Mouse (Mus musculus) kidney, adult 18-20 months (tissue): ENCODE results near the gene Cks1b.
"Not testable (repeated sequence)": the region's sequence is repeated elsewhere in the genome, so short reads cannot be mapped to it uniquely, and the experiment has no call there.

Source experiments
- DNase-seq: peaks from one replicate; pipeline ENCODE4 v3.0.0; 2021

Gene Cks1b

GRCm38 (mm10) chr3:89418170-89418860 lies at the start of gene Cks1b, which contains the start of gene Shc1:
Gene Cks1b (minus strand): TSS chr3:89418383.
Gene Shc1 (plus strand): TSS chr3:89418443.
- DNase-seq: peak; percentile 90

- DNase-seq: peak; percentile 95
Observed at GRCm38 (mm10) chr3:89458965-89459807, 41.0 kb upstream of the Cks1b start.

DNA sequence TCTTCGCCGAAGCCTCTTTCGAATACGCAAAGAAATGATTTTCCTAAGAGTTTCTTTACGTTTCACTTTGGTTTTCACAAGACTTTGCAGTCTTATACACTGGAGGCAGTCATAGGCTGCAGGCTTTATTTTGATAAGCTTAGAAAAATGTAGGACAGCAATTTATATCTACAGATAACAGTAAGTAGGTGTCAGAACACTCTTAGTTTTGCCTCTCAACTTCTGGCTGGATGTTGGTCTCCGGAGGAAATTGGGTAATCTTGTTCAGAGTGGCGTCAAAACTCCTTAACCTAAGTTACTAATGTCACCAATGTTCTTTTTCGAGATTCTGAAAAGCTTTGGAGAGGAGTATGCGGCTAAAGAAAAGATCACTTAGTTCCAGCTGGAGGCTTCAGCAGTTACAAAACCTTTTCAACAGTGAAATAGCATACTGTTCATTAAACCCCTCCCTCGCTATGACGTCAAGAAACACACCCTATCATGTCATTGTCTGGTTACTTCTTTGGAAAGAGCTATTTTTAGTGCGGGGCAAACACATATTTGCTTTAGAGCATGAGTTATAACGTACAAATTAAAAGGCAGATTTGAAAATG lies 40.3 kb upstream of the Cks1b start:
- DNase-seq: no peak

- DNase-seq: peak; percentile 80
Observed at GRCm38 (mm10) chr3:89456726-89457665, 38.8 kb upstream of the Cks1b start.

- DNase-seq: no peak
Observed at GRCm38 (mm10) chr3:89455786-89456285, 37.7 kb upstream of the Cks1b start.

- DNase-seq: no peak
Observed at GRCm38 (mm10) chr3:89454401-89455177, 36.4 kb upstream of the Cks1b start, which contains the start of gene Pmvk. Gene Pmvk (plus strand): TSS chr3:89454541.

DNA sequence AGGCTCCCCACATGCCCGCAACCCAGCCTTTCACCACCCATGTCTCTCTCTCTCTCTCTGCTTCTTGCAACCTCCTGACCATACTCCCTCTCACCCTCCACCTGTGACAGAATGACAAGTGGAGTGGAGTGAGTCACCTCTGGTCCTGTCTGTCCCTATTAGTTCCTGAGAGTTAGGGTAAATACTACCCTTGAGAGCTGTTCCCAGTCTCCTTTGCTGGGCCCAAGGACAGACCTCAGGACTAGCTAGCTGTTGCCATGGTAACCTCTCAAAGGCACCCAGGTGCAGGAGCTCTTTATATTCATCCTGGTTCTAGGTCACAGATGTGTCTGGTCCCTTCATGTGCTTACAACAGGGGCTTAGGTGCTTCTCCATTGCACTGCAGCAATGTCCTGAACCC lies 33.7 kb upstream of the Cks1b start:
- no peak for DNase-seq

- peak; percentile 80 for DNase-seq
Observed at GRCm38 (mm10) chr3:89449541-89449940, 31.4 kb upstream of the Cks1b start.

- DNase-seq: peak; percentile 61
Observed at GRCm38 (mm10) chr3:89448720-89449537, 30.7 kb upstream of the Cks1b start.

DNA sequence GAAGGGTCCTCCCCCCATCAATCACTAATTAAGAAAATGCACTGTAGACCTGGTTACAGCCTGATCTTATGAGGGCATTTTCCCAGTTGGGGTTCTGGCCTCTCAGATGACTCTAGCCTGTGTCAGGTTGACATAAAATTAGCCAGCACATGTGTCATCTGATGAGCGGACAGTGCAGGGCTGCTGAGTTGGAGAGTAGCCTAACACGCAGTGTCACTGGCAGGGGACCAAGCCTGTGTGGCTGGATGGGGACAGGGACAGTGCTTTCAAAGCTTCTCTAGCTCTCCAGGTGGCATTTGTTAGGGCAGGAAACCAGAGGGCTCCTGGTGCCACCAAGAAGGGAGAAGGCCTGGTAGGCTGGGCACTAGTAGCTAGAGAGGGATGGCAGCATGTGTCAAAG lies 22.5 kb upstream of the Cks1b start:
- no peak for DNase-seq

GRCm38 (mm10) chr3:89437269-89437668 lies 19.1 kb upstream of the Cks1b start:
- DNase-seq: peak; percentile 23

- DNase-seq: peak; percentile 76
Observed at GRCm38 (mm10) chr3:89436176-89437113, 18.3 kb upstream of the Cks1b start, which contains the start of gene Pbxip1. Gene Pbxip1 (plus strand): TSS chr3:89436706.

DNA sequence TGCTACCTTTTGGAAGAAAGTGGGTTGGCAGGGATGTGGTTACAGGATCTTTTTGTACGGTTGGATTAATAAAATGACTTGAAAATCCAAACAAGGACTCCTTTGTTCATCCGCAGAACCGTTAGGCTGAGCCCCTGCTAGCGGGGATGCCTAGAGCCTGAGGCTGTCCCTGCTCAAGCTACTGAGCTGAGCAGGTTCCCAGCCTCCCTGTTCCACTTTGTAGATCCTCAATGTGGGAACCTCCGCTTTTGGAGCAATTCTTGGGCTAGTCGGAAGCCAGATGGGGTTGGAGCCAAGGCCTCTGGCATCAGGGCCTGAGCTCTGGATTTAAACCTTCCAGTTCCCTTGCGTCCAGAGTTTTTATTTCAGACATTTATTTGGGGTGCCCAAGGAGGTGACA lies 16.9 kb upstream of the Cks1b start:
- DNase-seq: no peak

- DNase-seq: no peak
Observed at GRCm38 (mm10) chr3:89434532-89434931, 16.3 kb upstream of the Cks1b start.

DNA sequence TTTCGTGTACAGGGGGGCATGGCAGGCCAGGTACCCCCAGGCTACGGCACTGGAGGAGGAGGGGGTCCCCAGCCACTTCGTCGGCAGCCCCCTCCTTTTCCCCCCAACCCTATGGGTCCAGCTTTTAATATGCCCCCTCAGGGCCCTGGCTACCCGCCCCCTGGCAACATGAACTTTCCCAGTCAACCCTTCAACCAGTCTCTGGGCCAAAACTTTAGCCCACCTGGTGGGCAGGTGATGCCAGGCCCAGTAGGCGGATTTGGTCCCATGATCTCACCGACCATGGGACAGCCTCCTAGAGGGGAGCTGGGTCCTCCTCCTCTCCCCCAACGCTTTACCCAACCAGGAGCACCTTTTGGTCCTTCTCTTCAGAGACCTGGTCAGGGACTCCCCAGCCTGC lies 14.4 kb upstream of the Cks1b start:
- no peak for DNase-seq

DNA sequence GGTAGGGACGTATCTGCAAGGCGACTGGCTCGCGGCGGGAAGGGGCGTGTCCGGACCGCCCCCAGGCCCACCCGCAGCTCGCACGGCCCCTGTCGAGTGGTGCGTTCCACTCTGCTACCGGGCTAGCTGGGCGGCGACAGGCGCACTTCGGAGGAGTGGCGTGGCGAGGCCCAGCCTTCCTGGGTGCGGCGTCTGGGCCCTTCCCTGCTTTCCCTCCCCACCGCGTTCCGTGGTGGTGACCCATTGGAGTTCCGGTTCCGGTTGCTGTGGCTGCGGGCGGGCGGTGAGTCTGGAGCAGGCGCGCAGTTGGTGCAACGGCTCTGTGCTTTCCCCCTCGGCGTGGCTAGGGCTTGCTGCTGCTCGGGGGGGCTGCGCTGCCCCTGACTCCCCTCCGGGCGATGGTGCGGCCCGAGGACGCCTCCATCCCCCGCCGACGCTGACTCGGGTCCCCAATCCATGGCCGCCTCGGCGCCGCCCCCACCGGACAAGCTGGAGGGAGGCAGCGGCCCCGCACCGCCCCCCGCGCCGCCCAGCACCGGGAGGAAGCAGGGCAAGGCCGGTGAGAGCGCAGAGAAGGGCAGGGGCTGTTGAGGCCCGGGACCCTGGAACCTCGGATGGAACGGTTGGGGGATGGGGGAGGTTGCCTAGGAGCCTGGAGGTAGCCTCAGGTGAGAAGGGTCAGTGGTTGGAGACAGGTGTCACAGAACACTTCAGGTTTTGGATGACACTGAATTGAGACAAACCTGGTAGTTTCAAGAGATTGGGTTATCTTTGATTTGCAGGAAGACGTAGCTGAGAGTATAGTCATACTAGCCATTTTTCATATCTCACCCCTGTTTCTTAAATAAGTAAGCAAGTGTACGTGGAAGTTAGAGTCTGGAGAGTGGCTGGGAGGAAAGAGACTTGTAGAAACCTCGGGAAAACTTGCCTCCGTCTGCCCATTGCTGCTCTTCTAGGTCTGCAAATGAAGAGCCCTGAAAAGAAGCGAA lies 12.3 kb upstream of the Cks1b start, which contains the start of gene Pygo2:
Gene Pygo2 (plus strand): TSS at position 44 of the 989 bp plus-strand sequence.
- peak; percentile 94 for DNase-seq

DNA sequence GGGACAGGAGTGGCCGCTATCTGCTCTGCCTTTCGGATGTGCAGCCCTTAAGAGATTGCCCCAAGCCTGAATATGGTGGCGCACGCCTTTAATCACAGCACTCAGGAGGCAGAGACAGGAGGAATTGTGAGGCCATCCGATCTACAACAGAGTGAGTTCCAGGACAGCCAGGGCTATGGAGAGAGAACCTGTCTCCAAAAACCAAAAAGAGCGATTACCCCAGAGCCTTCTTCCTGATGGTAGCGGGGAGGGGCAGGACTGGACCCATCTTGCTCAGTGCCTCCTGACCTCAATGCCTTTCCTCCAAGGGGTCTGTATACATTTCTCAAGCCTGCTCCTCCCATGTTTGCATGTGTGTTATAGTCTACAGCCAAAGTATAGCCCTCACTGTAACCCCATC lies 10.8 kb upstream of the Cks1b start:
- DNase-seq: not testable (repeated sequence)

DNA sequence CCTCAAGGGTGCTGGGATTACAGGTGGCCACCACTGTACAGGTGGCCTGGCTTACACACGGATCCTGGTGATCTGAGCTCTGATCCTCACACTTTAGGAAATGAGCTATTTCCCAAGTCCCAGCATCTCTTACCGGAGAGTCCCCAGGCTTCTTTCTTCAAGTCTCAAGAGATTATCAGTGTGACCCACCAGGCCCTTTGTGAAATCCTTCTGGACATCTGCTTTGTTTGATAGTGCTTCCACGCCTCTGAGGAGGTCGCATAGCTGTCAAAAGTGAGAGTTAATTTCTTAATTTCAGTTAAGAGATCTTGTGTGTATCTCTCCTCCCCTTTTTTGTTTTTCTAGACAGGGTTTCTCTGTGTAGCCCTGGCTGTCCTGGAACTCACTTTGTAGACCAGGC lies 7.7 kb upstream of the Cks1b start:
- no peak for DNase-seq
